Mouse (Mus musculus) gastrocnemius, postnatal 25 days (tissue): Measurements from ENCODE around the gene Pomt2. TPM values are rescaled to one million over a fixed set of nuclear protein-coding genes. Genes with fewer than 3 reads are reported as not detected.

Experiments used
- DNase-seq: peaks from one replicate; pipeline ENCODE4 v3.0.0; 2022
- total RNA-seq, 2 experiments: library from RNA; stranded (reverse); gene quantifications; 1 replicate in 1 of 2; 2 replicates in 1 of 2; pipeline ENCODE4 v1.2.3; 2021

The Pomt2 gene
- total RNA-seq, 2 experiments from 2014 or later, result 4.7 to 5.0 TPM

- DNase-seq, result no peak
Observed at GRCm38 (mm10) chr12:87130224-87130623, 17.5 kb downstream of the Pomt2 start.

GRCm38 (mm10) chr12:87127256-87127655, 20.5 kb downstream of the Pomt2 start:
- DNase-seq, result no peak

- no peak for DNase-seq
Observed at GRCm38 (mm10) chr12:87121918-87122589, 25.7 kb downstream of the Pomt2 start.

- DNase-seq, result no peak
Observed at GRCm38 (mm10) chr12:87107357-87107977, 40.3 kb downstream of the Pomt2 start.

- DNase-seq, result no peak
Observed at GRCm38 (mm10) chr12:87104796-87105195, 43.0 kb downstream of the Pomt2 start.

GRCm38 (mm10) chr12:87103471-87103870, 44.3 kb downstream of the Pomt2 start:
- DNase-seq, result no peak

GRCm38 (mm10) chr12:87102165-87102631, 45.6 kb downstream of the Pomt2 start, which contains the start of gene Ngb:
Gene Ngb, minus strand, starts transcription at chr12:87102539.
- DNase-seq, result no peak

GRCm38 (mm10) chr12:87100331-87100730, 47.4 kb downstream of the Pomt2 start:
- no peak for DNase-seq

GRCm38 (mm10) chr12:87093671-87094070, 54.1 kb downstream of the Pomt2 start:
- DNase-seq, result no peak

GRCm38 (mm10) chr12:87093249-87093648, 54.5 kb downstream of the Pomt2 start:
- DNase-seq, result no peak

- no peak for DNase-seq
Observed at GRCm38 (mm10) chr12:87091916-87092315, 55.9 kb downstream of the Pomt2 start.

- no peak for DNase-seq
Observed at GRCm38 (mm10) chr12:87089701-87090100, 58.1 kb downstream of the Pomt2 start.

- no peak for DNase-seq
Observed at GRCm38 (mm10) chr12:87089255-87089654, 58.5 kb downstream of the Pomt2 start.

GRCm38 (mm10) chr12:87088331-87088730, 59.4 kb downstream of the Pomt2 start:
- no peak for DNase-seq

- DNase-seq, result no peak
Observed at GRCm38 (mm10) chr12:87087236-87087635, 60.5 kb downstream of the Pomt2 start.

- no peak for DNase-seq
Observed at GRCm38 (mm10) chr12:87082797-87083196, 65.0 kb downstream of the Pomt2 start.

GRCm38 (mm10) chr12:87076610-87077009, 71.2 kb downstream of the Pomt2 start:
- no peak for DNase-seq

GRCm38 (mm10) chr12:87070520-87070919, 77.2 kb downstream of the Pomt2 start:
- no peak for DNase-seq

- DNase-seq, result no peak
Observed at GRCm38 (mm10) chr12:87066429-87066828, 81.3 kb downstream of the Pomt2 start.

GRCm38 (mm10) chr12:87065446-87065845, 82.3 kb downstream of the Pomt2 start:
- DNase-seq, result no peak

GRCm38 (mm10) chr12:87057066-87057465, 90.7 kb downstream of the Pomt2 start:
- no peak for DNase-seq
